Mouse (Mus musculus) neural tube, embryonic 11.5 days (tissue): ENCODE measurements around the gene Hace1. TPM values are rescaled to one million over a fixed set of nuclear protein-coding genes. Genes with fewer than 3 reads are reported as not detected.

Experiments
- ATAC-seq: fragments of 200-750 bp; cut with Nextera tagmentation; 2 replicates; pipeline ENCODE4 v1.8.0; 2017; ENCODE audit warnings: moderate number of reproducible peaks, mild to moderate bottlenecking, moderate TSS enrichment, moderate library complexity; ENCODE audit not compliant: insufficient read depth, low FRiP score, low TSS enrichment
- DNase-seq: peaks from one replicate; pipeline ENCODE4 v3.0.0-alpha.2; 2015; ENCODE audit warnings: low spot score
- H3K27ac ChIP-seq: fragments of 300-500 bp; sonication (generic); 2 replicates; pipeline ENCODE4 v1.5.1; 2014; ENCODE audit warnings: low read depth, mild to moderate bottlenecking, low read length
- H3K27me3 ChIP-seq: fragments of 300-500 bp; sonication (generic); 2 replicates; pipeline ENCODE4 v1.6.1; 2014; ENCODE audit warnings: mild to moderate bottlenecking, low read length, mixed read lengths; ENCODE audit not compliant: control insufficient read depth, insufficient read depth
- H3K36me3 ChIP-seq: fragments of 300-500 bp; sonication (generic); 2 replicates; pipeline ENCODE4 v1.6.1; 2014; ENCODE audit warnings: mild to moderate bottlenecking, low read length, moderate library complexity, mixed read lengths; ENCODE audit not compliant: control insufficient read depth, insufficient read depth
- H3K4me1 ChIP-seq: fragments of 300-500 bp; sonication (generic); 2 replicates; pipeline ENCODE4 v1.6.1; 2014; ENCODE audit warnings: low read length, mixed read lengths; ENCODE audit not compliant: control insufficient read depth, insufficient read depth
- H3K4me2 ChIP-seq: fragments of 300-500 bp; sonication (generic); 2 replicates; pipeline ENCODE4 v1.6.1; 2014; ENCODE audit warnings: low read depth, mild to moderate bottlenecking, moderate library complexity
- H3K4me3 ChIP-seq: fragments of 300-500 bp; sonication (generic); 2 replicates; pipeline ENCODE4 v1.5.1; 2014; ENCODE audit warnings: low read depth, low read length
- H3K9ac ChIP-seq: fragments of 300-500 bp; sonication (generic); 2 replicates; pipeline ENCODE4 v1.6.1; 2014; ENCODE audit warnings: mild to moderate bottlenecking, low read length
- H3K9me3 ChIP-seq: fragments of 300-500 bp; sonication (generic); 2 replicates; pipeline ENCODE4 v1.6.1; 2016; ENCODE audit warnings: low read length; ENCODE audit not compliant: control insufficient read depth
- WGBS: fragments of 180-500 bp; shearing (Covaris S2); extraction: QIAGEN DNeasy Blood & Tissue Kit; methylation state at CpG from one replicate; pipeline ENCODE4 v1.1.7; 2014; 5-methylcytosine and 5-hydroxymethylcytosine counted together
- microRNA-seq: library from miRNA; unstranded; fragments of <30 nt; microRNA quantifications from one replicate; pipeline ENCODE4, GENCODE M21; 2016
- polyA plus RNA-seq: library from polyadenylated mRNA; unstranded; fragments of >200 nt; fragmentation: Nextera tagmentation; extraction: Ambion mirVana; gene quantifications from 2 replicates; pipeline ENCODE4 v1.2.1, GENCODE M21; 2014

Gene Hace1
- polyA plus RNA-seq, 1 experiment from 2014 or later = 25.1 TPM

DNA sequence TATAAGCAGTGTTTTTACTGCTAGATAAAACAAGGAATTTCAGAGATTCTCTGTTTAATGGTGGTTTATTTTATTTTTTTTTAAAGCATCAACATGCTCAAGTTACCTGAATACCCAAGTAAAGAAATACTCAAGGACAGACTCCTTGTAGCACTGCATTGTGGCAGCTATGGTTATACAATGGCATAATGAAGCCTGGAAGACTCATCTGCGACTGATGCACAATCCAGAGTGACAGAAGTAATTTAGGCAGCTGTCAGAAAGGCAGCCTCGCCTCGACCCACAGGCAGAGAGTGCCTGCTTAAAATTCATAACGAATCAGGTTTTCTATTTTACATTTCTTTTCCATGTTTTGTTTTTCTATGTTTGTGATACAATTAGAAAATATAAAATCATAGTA is 133.7 kb downstream of the Hace1 start:
- peaks cover 2% of the 10 kb centered on the region; the same call in 1 of the 2 replicates for H3K36me3 ChIP-seq
- no peak overlapping the region for H3K27ac ChIP-seq
- no peaks in the 10 kb centered on the region for H3K4me1 ChIP-seq
- no peak overlapping the region for H3K4me3 ChIP-seq
- H3K4me2 ChIP-seq = no peak overlapping the region
- no peaks in the 10 kb centered on the region for H3K9me3 ChIP-seq
- DNase-seq = no peak
- WGBS = 45% methylated on average over 4 of the region's 4 CpGs
- no peaks in the 10 kb centered on the region for H3K27me3 ChIP-seq
- ATAC-seq = no peak
- no peak overlapping the region for H3K9ac ChIP-seq

Small RNA genes lying within 50 kb of the gene (microRNA-seq; reads per million reads assigned to microRNA genes)
- not detected for gene Gm27731

Other genes starting within 250 kb of the Hace1 start
- gene Bves, start 242.1 kb upstream of the Hace1 start, polyA plus RNA-seq = 3.0 and 3.1 TPM in 2 replicates
- gene Lin28b, start 91.4 kb upstream of the Hace1 start, polyA plus RNA-seq = 14.7 and 15.5 TPM in 2 replicates